In the genomic region with DNA sequence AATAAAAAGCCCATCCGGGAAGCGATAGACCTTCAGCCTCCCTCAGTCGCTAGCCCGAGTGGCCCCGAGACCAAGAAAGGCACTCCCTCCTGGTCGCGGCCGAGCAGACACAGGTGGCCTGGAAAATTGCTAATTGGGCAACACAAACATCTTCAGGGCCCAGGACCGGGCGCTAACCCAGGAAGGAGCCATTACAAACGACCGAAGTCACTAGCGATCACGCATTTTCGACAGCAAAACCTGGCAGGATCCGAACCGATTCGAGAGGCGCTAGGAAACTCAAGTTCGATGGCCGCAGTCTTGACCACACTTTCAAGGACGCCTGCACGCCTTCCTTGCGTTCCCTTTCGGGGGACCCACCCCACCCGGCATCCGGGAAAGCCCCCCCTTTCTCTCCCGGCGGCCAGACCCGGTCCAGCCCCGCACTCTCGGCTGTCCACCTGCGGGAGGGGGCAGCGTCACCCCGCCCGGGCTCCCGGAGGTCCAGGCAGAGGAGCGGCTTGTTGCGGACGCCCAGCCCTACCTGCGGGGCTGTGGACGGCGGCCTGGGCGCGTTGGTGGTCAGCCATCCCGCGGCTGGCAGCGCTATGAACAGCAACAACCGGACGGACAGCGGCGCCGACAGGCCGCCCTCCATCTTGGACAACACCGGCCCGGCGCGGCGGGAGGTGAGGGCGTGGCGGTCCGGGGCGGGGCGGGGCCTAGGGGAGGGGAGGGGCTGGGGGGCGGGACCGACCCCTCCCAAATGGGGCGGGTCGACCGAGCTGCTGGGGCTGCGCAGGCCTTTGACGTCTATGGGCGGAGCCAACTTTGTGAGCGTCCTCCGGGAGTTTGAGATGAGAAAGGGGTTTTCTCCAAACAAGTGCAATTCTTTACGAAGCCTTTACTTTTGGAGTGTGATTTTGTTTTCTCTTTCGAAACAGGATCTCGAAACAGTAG, we compare ENCODE assay signal across 1 mouse cellular context.
TF ChIP-seq lines count a peak whose summit lies in the region.

No protein-coding gene starts in this region.

TF ChIP-seq in MEL, 35 proteins besides CTCF, POLR2A, EP300 and RAD21 (continued from another document):
- TF ChIP-seq MAX (IDR thresholded peaks at IDR 0.05; ENCODE audit: low read length) (0 out of 2 replicates have a peak, but pooled peaks have one; percentile 20), MAZ (IDR thresholded peaks at IDR 0.05; ENCODE audit: low read depth, low read length) (0 out of 2 replicates have a peak, but pooled peaks have one; percentile 34), POLR2AphosphoS2 (IDR thresholded peaks at IDR 0.05; ENCODE audit: low read length) (peak; percentile 47; the same call in 1 of the 2 replicates), POLR2AphosphoS5 (IDR thresholded peaks at IDR 0.05; ENCODE audit: borderline replicate concordance, low read depth, low read length) (no peak), ELF1 (IDR thresholded peaks at IDR 0.05; ENCODE audit: low read depth, low read length) (0 out of 2 replicates have a peak, but pooled peaks have one; percentile 5), USF2 (IDR thresholded peaks at IDR 0.05; ENCODE audit: borderline replicate concordance in 1 of 2, insufficient read depth in 1 of 2, low read depth in 1 of 2, low read length in 2 of 2) (no peak), ZC3H11A (IDR thresholded peaks at IDR 0.05; ENCODE audit: low read depth, low read length) (no peak), MYB (IDR thresholded peaks at IDR 0.05; ENCODE audit: low read depth, low read length) (no peak), JUND (IDR thresholded peaks at IDR 0.05; ENCODE audit: low read depth, low read length) (no peak), ZMIZ1 (IDR thresholded peaks at IDR 0.05; ENCODE audit: low read depth, low read length) (0 out of 2 replicates have a peak, but pooled peaks have one; percentile 46), TBP (IDR thresholded peaks at IDR 0.05; ENCODE audit: low read depth, low read length) (peak; percentile 59; the same call in 1 of the 2 replicates), MYC (IDR thresholded peaks at IDR 0.05; ENCODE audit: low read depth, low read length) (no peak), GABPA (IDR thresholded peaks at IDR 0.05; ENCODE audit: low read depth, low read length) (no peak), SIN3A (IDR thresholded peaks at IDR 0.05; ENCODE audit: low read length) (peak; percentile 67), UBTF (IDR thresholded peaks at IDR 0.05; ENCODE audit: borderline replicate concordance, insufficient read depth, low read depth, low read length) (no peak), NRF1 (IDR thresholded peaks at IDR 0.05; ENCODE audit: insufficient read depth, low read depth, low read length, poor library complexity, severe bottlenecking) (peak; percentile 66), TAL1 (IDR thresholded peaks at IDR 0.05; ENCODE audit: low read length) (no peak), RCOR1 (IDR thresholded peaks at IDR 0.05; ENCODE audit: low read depth, low read length) (no peak), CHD2 (IDR thresholded peaks at IDR 0.05; ENCODE audit: low read length) (no peak), NELFE (IDR thresholded peaks at IDR 0.05; ENCODE audit: low read depth, low read length) (peak; percentile 72), SMC3 (IDR thresholded peaks at IDR 0.05; ENCODE audit: low read depth, low read length) (no peak), ZNF384 (IDR thresholded peaks at IDR 0.05; ENCODE audit: low read depth, low read length) (no peak), HCFC1 (IDR thresholded peaks at IDR 0.05; ENCODE audit: low read depth, low read length) (peak; percentile 73), BHLHE40 (IDR thresholded peaks at IDR 0.05; ENCODE audit: borderline replicate concordance, low read depth, low read length) (no peak), ZKSCAN1 (IDR thresholded peaks at IDR 0.05; ENCODE audit: low read depth, low read length) (no peak), ETS1 (IDR thresholded peaks at IDR 0.05; ENCODE audit: low read depth, low read length) (no peak), USF1 (IDR thresholded peaks at IDR 0.05; ENCODE audit: low read depth, low read length) (no peak), E2F4 (IDR thresholded peaks at IDR 0.05; ENCODE audit: borderline replicate concordance, low read depth, low read length) (no peak), CHD1 (IDR thresholded peaks at IDR 0.05; ENCODE audit: low read depth, low read length) (no peak), GATA1 (IDR thresholded peaks at IDR 0.05; ENCODE audit: low read depth, low read length) (no peak), MAFK (IDR thresholded peaks at IDR 0.05; ENCODE audit: borderline replicate concordance, low read depth, low read length) (no peak), MEF2A (IDR thresholded peaks at IDR 0.05; ENCODE audit: extremely low read depth, insufficient replicate concordance, low read depth, low read length, poor library complexity, severe bottlenecking) (no peak), TCF12 (IDR thresholded peaks at IDR 0.05; ENCODE audit: low read depth, low read length) (no peak)
TF ChIP-seq in MEL: peak in this region for 10.
